Comparison of ENCODE assay signal across 9 mouse cellular contexts in the genomic region with DNA sequence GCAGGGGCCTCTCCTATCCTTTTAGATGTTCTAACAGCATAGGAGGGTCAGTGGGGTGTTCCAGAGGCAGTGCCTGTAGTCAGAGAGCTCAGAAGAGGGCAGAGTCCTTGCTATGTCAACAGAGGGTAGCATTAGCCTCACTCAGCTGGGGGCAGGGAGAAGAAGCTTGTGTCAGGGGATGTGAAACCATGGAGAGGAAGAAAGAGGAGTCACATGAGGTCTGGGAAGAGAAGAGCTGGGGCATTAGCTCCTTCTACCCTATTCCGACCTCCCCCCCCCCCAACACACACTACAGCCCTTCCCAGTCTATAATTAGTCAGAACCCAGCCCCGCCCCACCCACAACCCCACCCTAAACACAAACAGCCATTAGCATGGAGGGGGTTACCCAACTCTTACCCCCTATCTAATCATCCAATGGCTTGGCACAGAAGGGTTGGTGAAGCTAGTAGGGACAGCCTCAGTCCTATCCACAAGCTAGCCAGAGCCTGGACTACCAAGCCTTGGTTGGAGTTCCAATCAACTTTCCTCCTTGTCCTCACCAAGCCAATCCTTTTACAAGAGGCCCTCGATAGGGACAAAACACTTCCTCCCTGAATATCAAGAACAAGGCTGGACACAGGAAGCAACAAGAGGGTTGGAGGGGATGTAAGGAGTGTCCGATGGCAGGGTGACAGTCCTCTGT. TPM values are rescaled to one million over a fixed set of nuclear protein-coding genes. Genes with fewer than 3 reads are reported as not detected.
DNase-seq lines count a peak whose midpoint lies in the region; ATAC-seq lines count a peak whose summit lies in the region.
"Had no signal": no experiment of that assay in that cellular context is flagged by ENCODE, and none has a peak within 500 bp of the region (broad histone marks: within the 10 kb centered on the region; RNA-seq: fewer than 3 reads in every experiment).

No protein-coding gene starts in this region.

- H3K36me3 ChIP-seq in embryonic facial prominence, embryonic 12.5 days = no peaks in the 10 kb centered on the region
- H3K36me3 ChIP-seq in hindbrain, embryonic 15.5 days = no peaks in the 10 kb centered on the region
- no peaks in the 10 kb centered on the region for H3K36me3 ChIP-seq in megakaryocyte, embryonic 14.5 days (replicated peaks; ENCODE audit: low read length)

- H3K27me3 ChIP-seq in embryonic facial prominence, embryonic 12.5 days = no peaks in the 10 kb centered on the region
- no peaks in the 10 kb centered on the region for H3K27me3 ChIP-seq in hindbrain, embryonic 15.5 days
- peaks cover 81% of the 10 kb centered on the region for H3K27me3 ChIP-seq in megakaryocyte, embryonic 14.5 days (replicated peaks)
- H3K27me3 ChIP-seq: Patski had no signal

- no peaks in the 10 kb centered on the region for H3K9me3 ChIP-seq in embryonic facial prominence, embryonic 12.5 days
- no peaks in the 10 kb centered on the region for H3K9me3 ChIP-seq in hindbrain, embryonic 15.5 days
- no peaks in the 10 kb centered on the region for H3K9me3 ChIP-seq in megakaryocyte, embryonic 14.5 days

- H3K27ac ChIP-seq in embryonic facial prominence, embryonic 12.5 days = peak overlapping the region; percentile 64
- H3K27ac ChIP-seq in hindbrain, embryonic 15.5 days (replicated peaks) = peak overlapping the region; percentile 95

- H3K4me2 ChIP-seq in embryonic facial prominence, embryonic 12.5 days (replicated peaks) = peak overlapping the region; percentile 88
- H3K4me2 ChIP-seq in hindbrain, embryonic 15.5 days = peak overlapping the region; percentile 91

- H3K9ac ChIP-seq in embryonic facial prominence, embryonic 12.5 days = no peak overlapping the region
- no peak overlapping the region; the same call in 1 of the 2 replicates for H3K9ac ChIP-seq in hindbrain, embryonic 15.5 days

- ATAC-seq in embryonic facial prominence, embryonic 12.5 days (ENCODE audit: insufficient number of reproducible peaks, insufficient read depth, low FRiP score, low TSS enrichment) = no peak
- no peak for ATAC-seq in hindbrain, embryonic 15.5 days (ENCODE audit: low FRiP score, low read depth)
- ATAC-seq: Patski had no signal

- WGBS in embryonic facial prominence, embryonic 12.5 days = 69% methylated on average over 4 of the region's 4 CpGs
- 68% methylated on average over 4 of the region's 4 CpGs for WGBS in hindbrain, embryonic 15.5 days

- no peak overlapping the region for H3K4me3 ChIP-seq in embryonic facial prominence, embryonic 12.5 days
- peak overlapping the region; percentile 66; the same call in 1 of the 2 replicates for H3K4me3 ChIP-seq in hindbrain, embryonic 15.5 days
- H3K4me3 ChIP-seq in megakaryocyte, embryonic 14.5 days (replicated peaks) = peak overlapping the region; percentile 95

- peak; percentile 62 for DNase-seq in kidney, adult 11 months
- DNase-seq in kidney, postnatal 10 days = no peak
- no peak for DNase-seq in urinary bladder, adult 18-20 months (ENCODE audit: low spot score in 2 of 2)
- no peak for DNase-seq in left cerebral cortex, adult 11 months (ENCODE audit: low spot score)
- no peak for DNase-seq in ovary, postnatal 10 days (ENCODE audit: low spot score)

- H3K4me1 ChIP-seq in embryonic facial prominence, embryonic 12.5 days = peaks cover 85% of the 10 kb centered on the region
- H3K4me1 ChIP-seq in hindbrain, embryonic 15.5 days (replicated peaks) = peaks cover 89% of the 10 kb centered on the region
- H3K4me1 ChIP-seq in megakaryocyte, embryonic 14.5 days = peaks cover 99% of the 10 kb centered on the region

RNA-seq across cellular contexts. Expression of a gene that starts 2.9 kb away (rescaled TPM):
- 169 and 182 TPM in 2 replicates for polyA plus RNA-seq in embryonic facial prominence, embryonic 12.5 days (2016; fragmentation: Nextera tagmentation; extraction: Ambion mirVana)
- 90.7 and 105 TPM in 2 replicates for polyA plus RNA-seq in hindbrain, embryonic 15.5 days (2015; fragmentation: Nextera tagmentation; extraction: Ambion mirVana)
- polyA plus RNA-seq in megakaryocyte, embryonic 14.5 days (2012; ENCODE audit: insufficient read depth, low replicate concordance) = 71.6 and 100 TPM in 2 replicates

RNA-seq across cellular contexts. Expression of a gene that starts 18.6 kb away (rescaled TPM):
- 30.2 and 30.3 TPM in 2 replicates for polyA plus RNA-seq in embryonic facial prominence, embryonic 12.5 days (2016; fragmentation: Nextera tagmentation; extraction: Ambion mirVana)
- polyA plus RNA-seq in hindbrain, embryonic 15.5 days (2015; fragmentation: Nextera tagmentation; extraction: Ambion mirVana) = 80.4 and 93.7 TPM in 2 replicates
- polyA plus RNA-seq in megakaryocyte, embryonic 14.5 days (2012; ENCODE audit: insufficient read depth, low replicate concordance) = 3.6 and 10.0 TPM in 2 replicates

RNA-seq across cellular contexts. Expression of a gene that starts 28.3 kb away (rescaled TPM):
- polyA plus RNA-seq in embryonic facial prominence, embryonic 12.5 days (2016; fragmentation: Nextera tagmentation; extraction: Ambion mirVana) = 14.0 and 16.4 TPM in 2 replicates
- polyA plus RNA-seq in hindbrain, embryonic 15.5 days (2015; fragmentation: Nextera tagmentation; extraction: Ambion mirVana) = 27.3 and 28.3 TPM in 2 replicates
- 0.29 TPM in 1 of 2 replicates, not detected in the other for polyA plus RNA-seq in megakaryocyte, embryonic 14.5 days (2012; ENCODE audit: insufficient read depth, low replicate concordance)

RNA-seq across cellular contexts. Expression of a gene that starts 33.6 kb away (rescaled TPM):
- polyA plus RNA-seq in embryonic facial prominence, embryonic 12.5 days (2016; fragmentation: Nextera tagmentation; extraction: Ambion mirVana) = 38.9 and 41.9 TPM in 2 replicates
- 71.3 and 73.4 TPM in 2 replicates for polyA plus RNA-seq in hindbrain, embryonic 15.5 days (2015; fragmentation: Nextera tagmentation; extraction: Ambion mirVana)
- 20.7 and 31.2 TPM in 2 replicates for polyA plus RNA-seq in megakaryocyte, embryonic 14.5 days (2012; ENCODE audit: insufficient read depth, low replicate concordance)

RNA-seq across cellular contexts. Expression of a gene that starts 37.2 kb away (rescaled TPM):
- polyA plus RNA-seq in embryonic facial prominence, embryonic 12.5 days (2016; fragmentation: Nextera tagmentation; extraction: Ambion mirVana) = 7.5 and 7.6 TPM in 2 replicates
- polyA plus RNA-seq in hindbrain, embryonic 15.5 days (2015; fragmentation: Nextera tagmentation; extraction: Ambion mirVana) = 4.2 and 4.6 TPM in 2 replicates
- polyA plus RNA-seq in megakaryocyte, embryonic 14.5 days (2012; ENCODE audit: insufficient read depth, low replicate concordance) = not detected in 2 replicates

Comparison
In these comparisons a context has a peak if more than half of its experiments do, and no peak if none do; other contexts are left out.
1. RNA of a gene that starts 28.3 kb away (polyA plus RNA-seq): 27.3 to 28.3 TPM in hindbrain, embryonic 15.5 days and 14.0 to 16.4 TPM in embryonic facial prominence, embryonic 12.5 days; 0.29 TPM in megakaryocyte, embryonic 14.5 days; every median in the first group is over 10 times any median in the second.